Mouse (Mus musculus): ENCODE measurements at regions not wholly inside any gene's neighbourhood (a gene's known extent, or its start where the extent isn't known, plus 50 kb on each side); places are given as distances from the start of the nearest gene placed in this dataset.

DNA sequence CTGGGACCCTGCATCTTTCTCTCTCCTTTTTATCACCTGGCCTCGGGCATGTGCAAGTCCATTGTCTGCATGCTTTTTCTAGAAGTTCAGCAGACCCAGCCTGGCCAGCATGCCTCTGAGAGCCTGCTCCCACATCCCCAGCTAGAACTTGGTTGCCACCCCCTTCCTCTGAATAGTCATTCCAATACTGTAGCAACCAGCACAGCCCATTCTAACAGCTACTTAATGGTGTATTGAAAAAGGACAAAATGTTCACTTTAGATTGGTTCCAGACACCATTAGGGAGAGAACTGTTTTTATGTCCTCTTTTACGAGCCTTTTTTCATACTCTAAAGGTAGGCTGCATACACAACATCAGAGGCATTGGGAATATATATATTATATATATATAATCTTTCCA, 53.2 kb upstream of the Osbpl3 start:
- in situ Hi-C loops (cut with MboI; ENCODE audit: low sequenced_read_pairs): loop anchor here (25.0 kb wide), 1 partner anchor 997 kb away; no protein-coding TSS in a partner anchor

DNA sequence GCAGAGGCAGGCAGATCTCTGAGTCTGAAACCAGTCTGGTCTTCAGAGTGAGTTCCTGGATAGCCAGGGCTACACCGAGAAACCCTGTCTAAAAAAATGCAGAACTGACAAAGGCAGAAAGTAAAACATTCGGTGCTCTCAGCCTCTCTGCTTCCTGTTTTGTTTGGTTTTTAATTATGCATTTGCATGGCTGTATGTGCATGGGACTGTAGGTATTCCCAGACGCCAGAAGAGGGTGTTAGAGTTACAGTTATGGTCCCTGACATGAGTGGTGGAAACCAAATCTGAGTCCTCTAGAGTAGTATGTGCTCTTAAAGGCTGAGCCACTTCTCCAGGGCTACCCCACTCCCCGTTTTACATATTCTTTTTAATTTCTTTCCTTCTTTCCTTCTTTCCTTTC, 51.5 kb upstream of the Osbpl3 start:
- in situ Hi-C loops (cut with MboI; ENCODE audit: low sequenced_read_pairs): loop anchor here (25.0 kb wide), 1 partner anchor 995 kb away; no protein-coding TSS in a partner anchor

All from CH12F3 (cell line).